Mouse (Mus musculus): Measurements from ENCODE around the gene Mafg. TPM values are rescaled to one million over a fixed set of nuclear protein-coding genes. Genes with fewer than 3 reads are reported as not detected.
"Not testable (repeated sequence)": the region's sequence is repeated elsewhere in the genome, so short reads cannot be mapped to it uniquely, and the experiment has no call there.

Mafg gene
- total and polyA plus RNA-seq, 3 experiments: 26.5 to 113 (median 54.0) TPM

- H3K4me3 ChIP-seq (ENCODE audit: control insufficient read depth in 1 of 2, insufficient read depth in 1 of 2, low read depth in 2 of 2, low read length in 2 of 2); H3K79me2 ChIP-seq (ENCODE audit: control insufficient read depth, insufficient read depth, low read length, poor library complexity); H3K9ac ChIP-seq (ENCODE audit: control insufficient read depth, low read depth, low read length, poor library complexity, severe bottlenecking); DNase-seq (ENCODE audit: low read depth, low spot score); H3K27me3 ChIP-seq (ENCODE audit: control insufficient read depth in 1 of 2, insufficient read depth in 2 of 2, low read length in 2 of 2); H3K27ac ChIP-seq (ENCODE audit: control insufficient read depth, low read depth, low read length); H3K9me3 ChIP-seq (replicated peaks; ENCODE audit: insufficient read depth, low read length): not testable (repeated sequence)
- H3K4me1 ChIP-seq (ENCODE audit: control insufficient read depth in 1 of 2, insufficient read depth in 2 of 2, low read length in 2 of 2): peaks cover 0 to 11% of the 10 kb centered on the region in 2 experiments; a peak in 2 of 4 replicates
- peaks cover 2 to 11% of the 10 kb centered on the region in 2 experiments; a peak in 3 of 4 replicates for H3K36me3 ChIP-seq (ENCODE audit: control insufficient read depth in 1 of 2, insufficient read depth in 2 of 2, low read length in 2 of 2)
- peak; percentile 60 for TF ChIP-seq ZNF384 (IDR thresholded peaks at IDR 0.05; ENCODE audit: low read depth, low read length)
Measured at GRCm38 (mm10) chr11:120675875-120676274, 42.5 kb upstream of the Mafg start.

GRCm38 (mm10) chr11:120673594-120674122 lies 40.3 kb upstream of the Mafg start:
- no peak for DNase-seq (ENCODE audit: low read depth, low spot score)
- Histone ChIP-seq H3K9me3 (replicated peaks; ENCODE audit: insufficient read depth, low read length) (no peaks in the 10 kb centered on the region), H3K36me3 (ENCODE audit: control insufficient read depth in 1 of 2, insufficient read depth in 2 of 2, low read length in 2 of 2) (peaks cover 0 to 11% of the 10 kb centered on the region in 2 experiments; a peak in 2 of 4 replicates), H3K9ac (ENCODE audit: control insufficient read depth, low read depth, low read length, poor library complexity, severe bottlenecking) (peak overlapping the region; percentile 80), H3K4me3 (ENCODE audit: control insufficient read depth in 1 of 2, insufficient read depth in 1 of 2, low read depth in 2 of 2, low read length in 2 of 2) (peak overlapping the region; percentile 68 to 70), H3K79me2 (ENCODE audit: control insufficient read depth, insufficient read depth, low read length, poor library complexity) (peaks cover 5% of the 10 kb centered on the region; the same call in 1 of the 2 replicates), H3K4me1 (ENCODE audit: control insufficient read depth in 1 of 2, insufficient read depth in 2 of 2, low read length in 2 of 2) (peaks cover 0 to 11% of the 10 kb centered on the region in 2 experiments; a peak in 2 of 4 replicates), H3K27me3 (ENCODE audit: control insufficient read depth in 1 of 2, insufficient read depth in 2 of 2, low read length in 2 of 2) (no peaks in the 10 kb centered on the region), H3K27ac (ENCODE audit: control insufficient read depth, low read depth, low read length) (peak overlapping the region; percentile 70)
- no peak for TF ChIP-seq MYC (IDR thresholded peaks at IDR 0.05; ENCODE audit: low read depth, low read length)
- 0 out of 2 replicates have a peak, but pooled peaks have one; percentile 7 for TF ChIP-seq ETS1 (IDR thresholded peaks at IDR 0.05; ENCODE audit: low read depth, low read length)
- 0 out of 2 replicates have a peak, but pooled peaks have one; percentile 12 for TF ChIP-seq CHD1 (IDR thresholded peaks at IDR 0.05; ENCODE audit: low read depth, low read length)
- no peak for TF ChIP-seq ZC3H11A (IDR thresholded peaks at IDR 0.05; ENCODE audit: low read depth, low read length)

GRCm38 (mm10) chr11:120672687-120673593 lies 39.5 kb upstream of the Mafg start, which contains the start of gene Aspscr1:
TSS of gene Aspscr1 (plus strand) at chr11:120672973.
- Histone ChIP-seq H3K4me3 (ENCODE audit: control insufficient read depth in 1 of 2, insufficient read depth in 1 of 2, low read depth in 2 of 2, low read length in 2 of 2) (peak within 1 kb of the TSS; percentile 68 to 70), H3K36me3 (ENCODE audit: control insufficient read depth in 1 of 2, insufficient read depth in 2 of 2, low read length in 2 of 2) (peaks cover 0 to 11% of the 10 kb centered on the region in 2 experiments; a peak in 2 of 4 replicates), H3K9me3 (replicated peaks; ENCODE audit: insufficient read depth, low read length) (no peaks in the 10 kb centered on the region), H3K9ac (ENCODE audit: control insufficient read depth, low read depth, low read length, poor library complexity, severe bottlenecking) (peak within 1 kb of the TSS; percentile 80), H3K27me3 (ENCODE audit: control insufficient read depth in 1 of 2, insufficient read depth in 2 of 2, low read length in 2 of 2) (no peaks in the 10 kb centered on the region), H3K27ac (ENCODE audit: control insufficient read depth, low read depth, low read length) (peak within 1 kb of the TSS; percentile 86), H3K79me2 (ENCODE audit: control insufficient read depth, insufficient read depth, low read length, poor library complexity) (peaks cover 5% of the 10 kb centered on the region; the same call in 1 of the 2 replicates), H3K4me1 (ENCODE audit: control insufficient read depth in 1 of 2, insufficient read depth in 2 of 2, low read length in 2 of 2) (peaks cover 0 to 11% of the 10 kb centered on the region in 2 experiments; a peak in 2 of 4 replicates)
- peak; percentile 99 for DNase-seq (ENCODE audit: low read depth, low spot score)
- TF ChIP-seq MAX (IDR thresholded peaks at IDR 0.05; ENCODE audit: low read length): peak; percentile 96
- TF ChIP-seq RAD21 (IDR thresholded peaks at IDR 0.05; ENCODE audit: low read depth, low read length): no peak
- TF ChIP-seq UBTF (IDR thresholded peaks at IDR 0.05; ENCODE audit: borderline replicate concordance, insufficient read depth, low read depth, low read length): no peak
- TF ChIP-seq SMC3 (IDR thresholded peaks at IDR 0.05; ENCODE audit: low read depth, low read length): no peak; the same call in 1 of the 2 replicates
- peak; percentile 78 for TF ChIP-seq POLR2AphosphoS2 (IDR thresholded peaks at IDR 0.05; ENCODE audit: low read length)
- no peak for TF ChIP-seq MAFK (IDR thresholded peaks at IDR 0.05; ENCODE audit: borderline replicate concordance, low read depth, low read length)
- peak; percentile 63; the same call in 1 of the 2 replicates for TF ChIP-seq E2F4 (IDR thresholded peaks at IDR 0.05; ENCODE audit: borderline replicate concordance, low read depth, low read length)
- no peak for TF ChIP-seq ZKSCAN1 (IDR thresholded peaks at IDR 0.05; ENCODE audit: low read depth, low read length)
- TF ChIP-seq POLR2A (IDR thresholded peaks at IDR 0.05; ENCODE audit: control insufficient read depth in 1 of 2, insufficient read depth in 1 of 2, low read depth in 1 of 2, low read length in 2 of 2, poor library complexity in 1 of 2): peak; percentile 85 to 94
- TF ChIP-seq KAT2A (conservative IDR thresholded peaks at IDR 0.05; ENCODE audit: low read depth, low read length): no peak; the same call in 1 of the 2 replicates
- no peak for TF ChIP-seq ZNF384 (IDR thresholded peaks at IDR 0.05; ENCODE audit: low read depth, low read length)
- peak; percentile 74 for TF ChIP-seq MAZ (IDR thresholded peaks at IDR 0.05; ENCODE audit: low read depth, low read length)
- TF ChIP-seq SIN3A (IDR thresholded peaks at IDR 0.05; ENCODE audit: low read length): peak; percentile 76
- TF ChIP-seq ETS1 (IDR thresholded peaks at IDR 0.05; ENCODE audit: low read depth, low read length): peak; percentile 58; the same call in 1 of the 2 replicates
- peak in 1 of 2 experiments; percentile 89; a peak in 2 of 4 replicates for TF ChIP-seq USF2 (IDR thresholded peaks at IDR 0.05; ENCODE audit: borderline replicate concordance in 1 of 2, insufficient read depth in 1 of 2, low read depth in 1 of 2, low read length in 2 of 2)
- TF ChIP-seq ELF1 (IDR thresholded peaks at IDR 0.05; ENCODE audit: low read depth, low read length): peak; percentile 95
- peak; percentile 78 for TF ChIP-seq TBP (IDR thresholded peaks at IDR 0.05; ENCODE audit: low read depth, low read length)
- TF ChIP-seq RCOR1 (IDR thresholded peaks at IDR 0.05; ENCODE audit: low read depth, low read length): no peak
- TF ChIP-seq MYC (IDR thresholded peaks at IDR 0.05; ENCODE audit: low read depth, low read length): peak; percentile 95
- TF ChIP-seq MXI1 (IDR thresholded peaks at IDR 0.05; ENCODE audit: low read depth, low read length): peak; percentile 95
